Mouse (Mus musculus) spleen, adult 2 months (tissue): ENCODE data around the gene Bcl7b.

Experiments used
- CTCF ChIP-seq: fragments of 200-500 bp; IDR thresholded peaks from 2 replicates; pipeline ENCODE4 v1.5.1; 2011; ENCODE audit warnings: mild to moderate bottlenecking, inconsistent platforms; ENCODE audit not compliant: insufficient read depth, insufficient read length, insufficient replicate concordance; ENCODE audit errors: extremely low read depth
- POLR2A ChIP-seq: fragments of 200-500 bp; IDR thresholded peaks from 2 replicates; pipeline ENCODE4 v1.6.1; 2011; ENCODE audit warnings: low read depth, low read length, inconsistent platforms

GRCm38 (mm10) chr5:135178996-135179395 lies 10.9 kb downstream of the Bcl7b start:
- TF ChIP-seq CTCF (no peak), POLR2A (no peak)
